In genomic region chr13:80885834-80886663, GRCm38 (mm10) we compare ENCODE assay signal across 8 mouse cellular contexts. TPM values are rescaled to one million over a fixed set of nuclear protein-coding genes. Genes with fewer than 3 reads are reported as not detected.
DNase-seq lines count a peak whose midpoint lies in the region; ATAC-seq lines count a peak whose summit lies in the region.

No protein-coding gene starts in this region.

- under 1% methylated on average over 72 of the region's 72 CpGs for WGBS in intestine, embryonic 16.5 days
- under 1% methylated on average over 72 of the region's 72 CpGs for WGBS in midbrain, embryonic 10.5 days

- intact Hi-C loops in left cerebral cortex, postnatal 36 days (cut with DNase I), result loop anchor here (2.0 kb wide), 1 partner anchor 77 kb away; no protein-coding TSS in a partner anchor

- H3K4me3 ChIP-seq in intestine, embryonic 16.5 days (ENCODE audit: low read length), result peak overlapping the region; percentile 90
- H3K4me3 ChIP-seq in midbrain, embryonic 10.5 days, result peak overlapping the region; percentile 70

- no peaks in the 10 kb centered on the region for H3K27me3 ChIP-seq in intestine, embryonic 16.5 days (replicated peaks; ENCODE audit: control insufficient read depth, insufficient read depth, low read length)
- H3K27me3 ChIP-seq in midbrain, embryonic 10.5 days (ENCODE audit: low read depth, poor library complexity, severe bottlenecking), result no peaks in the 10 kb centered on the region

- H3K27ac ChIP-seq in intestine, embryonic 16.5 days (ENCODE audit: low read length), result peak overlapping the region; percentile 100
- peak overlapping the region; percentile 99 for H3K27ac ChIP-seq in midbrain, embryonic 10.5 days (replicated peaks)

- peaks cover 7% of the 10 kb centered on the region for H3K36me3 ChIP-seq in intestine, embryonic 16.5 days (ENCODE audit: control insufficient read depth, insufficient read depth, low read length)
- H3K36me3 ChIP-seq in midbrain, embryonic 10.5 days, result peaks cover 35% of the 10 kb centered on the region

- no peaks in the 10 kb centered on the region for H3K9me3 ChIP-seq in intestine, embryonic 16.5 days (ENCODE audit: control insufficient read depth, low read length)
- H3K9me3 ChIP-seq in midbrain, embryonic 10.5 days (replicated peaks), result no peaks in the 10 kb centered on the region

- peak overlapping the region; percentile 50 for H3K4me2 ChIP-seq in intestine, embryonic 16.5 days (ENCODE audit: low read depth, low read length)

- peak overlapping the region; percentile 100 for H3K9ac ChIP-seq in intestine, embryonic 16.5 days (ENCODE audit: low read depth, low read length)

- peak; percentile 92 for ATAC-seq in intestine, embryonic 16.5 days

- peak; percentile 95 for DNase-seq in adrenal gland, postnatal 10 days
- peak; percentile 96 for DNase-seq in embryo, embryonic 9.5 days (ENCODE audit: extremely low spot score)
- peak; percentile 83 to 91 for DNase-seq in gastrocnemius, postnatal 4 days (ENCODE audit: low spot score in 2 of 2)
- DNase-seq in left cerebral cortex, postnatal 36 days (ENCODE audit: low spot score in 2 of 2), result peak; percentile 91 to 92
- DNase-seq in midbrain, embryonic 10.5 days (ENCODE audit: low spot score), result peak; percentile 97
- peak; percentile 90 to 92 for DNase-seq in right cerebral cortex, postnatal 36 days (ENCODE audit: low spot score in 2 of 2)
- peak; percentile 92 for DNase-seq in urinary bladder, postnatal 4 days (ENCODE audit: low spot score in 2 of 2)

- H3K4me1 ChIP-seq in intestine, embryonic 16.5 days (ENCODE audit: control insufficient read depth, insufficient read depth, low read length), result no peaks in the 10 kb centered on the region
- peaks cover 12% of the 10 kb centered on the region for H3K4me1 ChIP-seq in midbrain, embryonic 10.5 days

RNA-seq across cellular contexts. Expression of gene Arrdc3, which starts 2.9 kb away (rescaled TPM):
- total RNA-seq in adrenal gland, postnatal 10 days (2021), result 100 to 1,000 TPM in 1 of 2 experiments, 10 to 100 TPM in 1; 96.7 to 109 TPM
- total RNA-seq in gastrocnemius, postnatal 4 days (2021), result 10 to 100 TPM; 57.9 to 65.3 TPM
- 36.2 and 40.9 TPM in 2 replicates for polyA plus RNA-seq in intestine, embryonic 16.5 days (2015; fragmentation: Nextera tagmentation; extraction: Ambion mirVana)
- 10 to 100 TPM; 37.0 to 39.8 TPM for total RNA-seq in left cerebral cortex, postnatal 36 days (2021)
- polyA plus RNA-seq in midbrain, embryonic 10.5 days (2016; fragmentation: Nextera tagmentation; extraction: Ambion mirVana), result 40.0 and 47.5 TPM in 2 replicates

Comparison
In these comparisons a context has a peak if more than half of its experiments do, and no peak if none do; other contexts are left out.
1. Peak in every context shown above with its lines: DNase-seq, ATAC-seq, H3K4me3 ChIP-seq and H3K27ac ChIP-seq.